Mouse (Mus musculus): Measurements from ENCODE around the gene Cryz.
A peak's percentile ranks its signal among the peaks of the same experiment; 100 is the strongest.

Gene Cryz

DNA sequence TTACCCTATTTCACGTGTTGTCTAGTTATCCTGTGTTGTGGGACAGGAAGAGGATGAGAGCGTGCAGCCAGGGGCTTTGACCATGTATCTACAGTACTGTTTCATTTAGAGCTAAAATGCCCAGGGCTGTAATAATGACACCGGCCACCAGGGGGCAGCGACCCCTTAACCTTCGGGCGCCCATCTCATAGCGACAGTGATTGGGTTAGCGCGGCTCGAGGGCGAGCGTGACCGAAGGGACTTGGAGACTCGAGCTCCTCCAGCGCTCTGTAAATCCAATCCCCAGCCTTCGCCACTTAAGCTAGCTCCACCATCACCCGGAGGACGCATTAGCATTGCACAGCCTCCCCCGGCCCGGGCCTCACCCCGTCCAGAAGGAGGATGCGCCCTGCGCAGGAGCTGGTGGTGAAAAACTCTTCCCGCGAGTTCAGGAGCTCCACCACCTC lies at the start of gene Cryz:
Cryz (plus strand) TSS at position 224 of the 446 bp plus-strand sequence.
- peak; percentile 90 for DNase-seq (ENCODE audit: low spot score)

GRCm38 (mm10) chr3:154547549-154548426 lies 48.7 kb upstream of the Cryz start:
- DNase-seq (ENCODE audit: low spot score) = no peak

- DNase-seq (ENCODE audit: low spot score) = no peak
Measured at GRCm38 (mm10) chr3:154548868-154549301, 47.6 kb upstream of the Cryz start.

GRCm38 (mm10) chr3:154550326-154551034 lies 46.0 kb upstream of the Cryz start:
- DNase-seq (ENCODE audit: low spot score) = no peak

GRCm38 (mm10) chr3:154551035-154551411 lies 45.5 kb upstream of the Cryz start:
- DNase-seq (ENCODE audit: low spot score) = no peak

GRCm38 (mm10) chr3:154562192-154562591 lies 34.3 kb upstream of the Cryz start:
- no peak for DNase-seq (ENCODE audit: low spot score)

GRCm38 (mm10) chr3:154565437-154565836 lies 31.1 kb upstream of the Cryz start:
- DNase-seq (ENCODE audit: low spot score) = no peak

- DNase-seq (ENCODE audit: low spot score) = no peak
Measured at GRCm38 (mm10) chr3:154570029-154570575, 26.4 kb upstream of the Cryz start.

DNA sequence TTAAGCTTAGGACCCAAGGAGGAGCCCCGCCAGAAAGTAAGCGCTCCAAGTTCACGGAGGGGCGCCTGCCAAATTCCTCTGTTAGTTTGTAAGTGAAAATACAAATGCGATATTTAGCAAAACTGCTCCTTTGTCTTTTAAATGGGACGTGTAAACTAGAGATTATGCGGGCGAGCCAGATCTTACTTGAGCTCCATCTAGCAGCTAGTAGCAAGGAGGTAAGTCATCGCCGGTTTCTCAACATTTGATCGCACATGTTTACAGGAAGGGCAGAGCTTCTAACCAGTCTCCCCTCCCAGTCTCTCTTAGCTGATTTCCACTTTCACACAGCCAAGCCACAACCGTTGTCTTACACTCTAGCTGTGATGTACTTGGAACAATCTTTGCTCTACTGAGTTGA lies 25.7 kb upstream of the Cryz start:
- DNase-seq (ENCODE audit: low spot score) = no peak

DNA sequence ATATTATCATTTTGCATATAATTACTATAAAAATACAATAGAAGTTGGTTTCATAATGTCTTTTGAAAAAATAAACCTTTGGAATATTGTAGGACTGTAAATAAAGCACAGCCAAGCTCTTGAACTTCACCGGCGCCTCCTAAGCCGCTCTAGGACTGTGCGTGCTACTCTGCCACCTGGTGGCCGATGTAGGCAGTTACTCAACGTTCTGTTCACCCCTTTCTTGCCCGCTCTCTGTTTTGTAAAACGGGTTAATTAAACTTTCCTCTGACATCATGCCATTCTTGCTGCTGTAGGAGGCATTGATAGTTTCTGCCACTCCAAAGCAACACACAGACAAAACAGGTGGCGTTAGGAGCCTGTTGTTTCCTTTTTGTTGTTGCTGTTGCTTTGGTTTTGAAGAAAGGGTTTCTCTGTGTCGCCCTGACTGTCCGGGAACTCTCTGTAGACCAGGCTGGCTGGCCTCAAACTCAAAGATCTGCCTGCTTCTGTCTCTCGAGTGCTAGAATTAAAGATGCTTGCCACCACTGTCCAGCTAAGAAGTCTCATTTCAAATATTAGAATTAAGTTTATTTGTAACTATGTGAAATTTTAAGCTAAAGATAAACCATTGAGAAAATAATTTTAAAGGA lies 24.1 kb upstream of the Cryz start:
- DNase-seq (ENCODE audit: low spot score) = peak; percentile 54

DNA sequence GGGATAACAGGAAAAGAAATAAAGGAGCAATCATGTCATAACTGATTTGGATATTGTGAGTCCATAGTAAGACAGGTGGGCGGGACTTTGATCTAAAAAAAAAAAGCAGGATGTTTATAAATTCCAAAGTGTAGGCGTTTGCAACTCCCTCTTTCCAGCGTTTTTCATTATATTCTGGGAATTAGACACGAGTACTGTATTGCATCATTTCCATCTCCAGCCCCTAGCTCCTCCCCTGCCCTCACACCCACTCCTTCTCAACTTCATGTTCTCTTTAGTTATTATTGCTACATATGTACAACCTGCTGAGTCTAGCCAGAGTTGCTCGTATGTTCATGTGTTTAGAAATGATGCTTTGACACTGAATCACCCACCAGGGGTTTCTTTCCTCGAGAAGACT lies 22.8 kb upstream of the Cryz start:
- no peak for DNase-seq (ENCODE audit: low spot score)

- DNase-seq (ENCODE audit: low spot score) = no peak
Measured at GRCm38 (mm10) chr3:154577895-154578294, 18.6 kb upstream of the Cryz start.

GRCm38 (mm10) chr3:154584351-154584750 lies 12.2 kb upstream of the Cryz start:
- no peak for DNase-seq (ENCODE audit: low spot score)

DNA sequence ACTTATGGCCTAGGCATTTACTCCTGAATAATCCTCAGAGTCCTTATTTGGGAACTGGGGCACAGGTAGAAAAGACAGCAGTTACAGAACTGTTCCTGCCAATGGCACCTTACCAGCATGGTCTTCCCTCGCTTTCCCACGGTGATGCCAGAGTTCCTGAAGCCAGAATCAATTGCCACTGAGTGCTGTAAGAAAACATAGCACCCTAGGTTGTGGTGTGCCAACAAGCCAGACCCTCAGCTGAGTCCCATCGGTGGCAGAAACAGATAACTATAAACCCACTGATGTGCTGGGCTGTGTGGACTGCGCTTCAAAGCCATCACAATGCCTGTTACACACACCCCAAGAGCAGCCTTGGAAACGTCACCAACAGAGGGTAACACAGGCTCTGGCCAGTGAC lies 5.5 kb upstream of the Cryz start:
- DNase-seq (ENCODE audit: low spot score) = no peak

- DNase-seq (ENCODE audit: low spot score) = no peak
Measured at GRCm38 (mm10) chr3:154591621-154592020, 4.9 kb upstream of the Cryz start.

- no peak for DNase-seq (ENCODE audit: low spot score)
Measured at GRCm38 (mm10) chr3:154593596-154593995, 2.9 kb upstream of the Cryz start.

DNA sequence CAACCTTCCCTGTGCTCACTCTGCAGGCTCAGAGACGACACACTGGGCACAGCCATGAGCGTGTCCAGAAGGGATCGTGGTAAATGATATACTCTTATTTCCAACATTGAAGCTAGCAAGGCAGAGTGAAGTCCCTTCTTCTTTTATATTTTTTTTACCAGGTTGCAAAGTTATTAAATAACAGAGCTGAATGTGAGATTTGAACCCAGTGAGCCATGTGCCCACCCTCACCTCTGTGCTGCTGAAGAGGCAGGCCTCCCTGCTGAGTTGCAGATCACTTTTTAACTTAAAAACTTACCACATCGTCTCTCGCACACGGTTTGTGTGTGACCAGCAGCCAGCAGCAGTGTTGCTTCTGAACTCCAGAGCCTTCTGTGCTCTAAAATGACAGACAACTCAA lies 2.4 kb upstream of the Cryz start:
- no peak for DNase-seq (ENCODE audit: low spot score)

DNA sequence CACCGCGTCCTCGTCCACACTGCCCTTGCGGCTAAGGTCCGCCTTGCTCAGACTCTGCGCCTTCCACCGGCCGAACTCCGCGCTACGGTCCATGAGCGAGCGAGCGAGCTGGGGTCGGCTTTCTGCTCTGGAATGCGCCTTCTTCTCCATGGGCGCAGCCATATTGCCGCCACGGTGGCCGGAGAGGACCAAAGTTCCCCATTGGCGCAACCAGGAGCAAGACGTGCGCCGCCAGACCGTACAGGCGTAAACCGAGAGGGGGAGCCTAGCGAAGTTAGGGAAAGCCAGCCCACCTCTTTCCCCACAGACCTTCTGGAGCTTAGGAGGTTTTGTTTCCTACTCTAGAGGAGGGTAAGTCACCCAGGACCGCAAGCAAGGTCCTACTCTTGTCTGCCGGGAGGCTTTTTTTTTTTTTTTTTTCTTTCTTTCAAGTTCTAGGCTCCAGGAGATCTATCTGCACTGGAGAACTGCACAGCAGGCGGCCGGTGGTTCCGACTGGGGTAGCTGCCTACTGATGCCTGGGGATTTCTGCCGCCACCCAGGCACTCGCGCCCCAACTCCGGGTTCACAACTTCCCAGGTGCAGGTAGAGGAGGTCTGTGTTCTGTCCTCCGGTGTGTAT lies 533 bp downstream of the Cryz start, which contains the start of gene Tyw3:
Tyw3 (minus strand) TSS at position 171 of the 621 bp plus-strand sequence.
- DNase-seq (ENCODE audit: low spot score) = peak; percentile 99

DNA sequence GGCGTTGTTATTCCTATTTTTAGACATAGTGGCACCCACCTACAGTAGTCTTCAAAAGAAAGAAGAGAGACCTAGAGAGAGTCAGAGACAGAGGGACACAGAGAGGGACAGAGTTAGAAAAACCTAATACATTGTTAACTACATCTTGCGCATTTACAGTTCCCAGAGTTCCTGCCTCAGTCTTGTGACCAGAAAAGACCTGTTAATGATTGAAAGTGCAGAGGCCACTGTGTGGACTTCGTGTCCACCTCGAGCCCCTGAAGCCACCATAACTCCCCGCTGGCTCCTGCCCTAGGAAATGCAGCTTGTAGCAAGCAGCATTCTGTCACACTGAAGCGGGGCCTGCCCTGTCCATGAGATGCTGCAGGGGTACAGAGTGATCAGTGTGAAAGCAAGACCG lies 1.1 kb downstream of the Cryz start:
- DNase-seq (ENCODE audit: low spot score) = no peak

DNA sequence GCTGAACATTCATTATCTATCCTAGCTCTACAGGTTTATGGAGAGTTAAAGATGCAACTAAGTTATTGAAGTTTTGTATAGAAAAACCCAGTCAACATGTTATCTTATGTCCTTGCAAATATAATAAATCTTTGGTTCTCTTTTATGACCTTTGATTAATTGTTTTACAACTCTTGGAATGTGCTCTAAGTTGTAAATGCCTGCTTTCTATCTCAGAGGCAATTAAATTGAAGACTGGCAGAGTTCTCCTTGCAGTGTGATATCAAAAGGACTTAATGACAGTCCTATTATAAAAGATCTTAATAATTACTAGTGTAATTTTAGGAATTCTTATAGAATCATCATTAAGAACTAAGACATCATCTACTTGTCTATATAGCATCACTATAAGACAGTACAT lies 5.6 kb downstream of the Cryz start:
- no peak for DNase-seq (ENCODE audit: low spot score)

- DNase-seq (ENCODE audit: low spot score) = no peak
Measured at GRCm38 (mm10) chr3:154604871-154605270, 8.4 kb downstream of the Cryz start.

GRCm38 (mm10) chr3:154607896-154608295 lies 11.4 kb downstream of the Cryz start:
- no peak for DNase-seq (ENCODE audit: low spot score)

All from ovary, postnatal 14 days (tissue).